Mouse (Mus musculus): ENCODE results near the gene Aldh9a1.
"Not testable (repeated sequence)": the region's sequence is repeated elsewhere in the genome, so short reads cannot be mapped to it uniquely, and the experiment has no call there.

The Aldh9a1 gene

GRCm38 (mm10) chr1:167349815-167350596, at the start of gene Aldh9a1:
Gene Aldh9a1 (plus strand): TSS chr1:167349991.
- peak; percentile 90 to 92 for DNase-seq (ENCODE audit: low spot score in 2 of 2)

GRCm38 (mm10) chr1:167300122-167300521, 49.7 kb upstream of the Aldh9a1 start:
- no peak for DNase-seq (ENCODE audit: low spot score in 2 of 2)

GRCm38 (mm10) chr1:167305501-167306137, 44.2 kb upstream of the Aldh9a1 start:
- no peak for DNase-seq (ENCODE audit: low spot score in 2 of 2)

GRCm38 (mm10) chr1:167306451-167307240, 43.1 kb upstream of the Aldh9a1 start:
- DNase-seq (ENCODE audit: low spot score in 2 of 2), result peak; percentile 38 to 80

- no peak for DNase-seq (ENCODE audit: low spot score in 2 of 2)
Measured at GRCm38 (mm10) chr1:167307674-167308073, 42.1 kb upstream of the Aldh9a1 start.

GRCm38 (mm10) chr1:167308261-167309054, 41.3 kb upstream of the Aldh9a1 start, which contains the start of gene Tmco1:
Gene Tmco1 (plus strand): TSS chr1:167308378.
- DNase-seq (ENCODE audit: low spot score in 2 of 2), result peak; percentile 97 to 99

GRCm38 (mm10) chr1:167312367-167312766, 37.4 kb upstream of the Aldh9a1 start:
- DNase-seq (ENCODE audit: low spot score in 2 of 2), result no peak

GRCm38 (mm10) chr1:167313220-167313619, 36.6 kb upstream of the Aldh9a1 start:
- no peak for DNase-seq (ENCODE audit: low spot score in 2 of 2)

GRCm38 (mm10) chr1:167321691-167322090, 28.1 kb upstream of the Aldh9a1 start:
- no peak for DNase-seq (ENCODE audit: low spot score in 2 of 2)

GRCm38 (mm10) chr1:167328776-167329175, 21.0 kb upstream of the Aldh9a1 start:
- no peak for DNase-seq (ENCODE audit: low spot score in 2 of 2)

GRCm38 (mm10) chr1:167331106-167331505, 18.7 kb upstream of the Aldh9a1 start:
- DNase-seq (ENCODE audit: low spot score in 2 of 2), result no peak

GRCm38 (mm10) chr1:167336398-167336797, 13.4 kb upstream of the Aldh9a1 start:
- DNase-seq (ENCODE audit: low spot score in 2 of 2), result no peak

GRCm38 (mm10) chr1:167337463-167338095, 12.2 kb upstream of the Aldh9a1 start:
- peak; percentile 68 to 86 for DNase-seq (ENCODE audit: low spot score in 2 of 2)

- no peak for DNase-seq (ENCODE audit: low spot score in 2 of 2)
Measured at GRCm38 (mm10) chr1:167339177-167339781, 10.5 kb upstream of the Aldh9a1 start.

- peak; percentile 26 to 29 for DNase-seq (ENCODE audit: low spot score in 2 of 2)
Measured at GRCm38 (mm10) chr1:167340111-167340787, 9.5 kb upstream of the Aldh9a1 start.

- DNase-seq (ENCODE audit: low spot score in 2 of 2), result peak; percentile 17 to 26
Measured at GRCm38 (mm10) chr1:167340910-167341528, 8.8 kb upstream of the Aldh9a1 start.

- DNase-seq (ENCODE audit: low spot score in 2 of 2), result no peak
Measured at GRCm38 (mm10) chr1:167342831-167343230, 7.0 kb upstream of the Aldh9a1 start.

- not testable (repeated sequence) for DNase-seq (ENCODE audit: low spot score in 2 of 2)
Measured at GRCm38 (mm10) chr1:167345994-167346520, 3.7 kb upstream of the Aldh9a1 start.

- not testable (repeated sequence) for DNase-seq (ENCODE audit: low spot score in 2 of 2)
Measured at GRCm38 (mm10) chr1:167349206-167349605, 585 bp upstream of the Aldh9a1 start.

Measured in spleen, postnatal 10 days (tissue).